Mouse (Mus musculus) gastrocnemius, adult 8-10 months (tissue): ENCODE data around the gene Lrrc28. TPM values are rescaled to one million over a fixed set of nuclear protein-coding genes. Genes with fewer than 3 reads are reported as not detected.

Source experiments
- DNase-seq, 2 experiments: peaks; one replicate each; pipeline ENCODE4 v3.0.0; 2022; ENCODE audit warnings: low spot score in 2 of 2
- total RNA-seq, 4 experiments: library from RNA; stranded (reverse); gene quantifications; 2 replicates each; pipeline ENCODE4 v1.2.4; 2022

The Lrrc28 gene
- total RNA-seq, 4 experiments from 2014 or later, result 26.2 to 35.8 (median 27.6) TPM

- DNase-seq, result no peak
These were observed 580 bp upstream of the Lrrc28 start for GRCm38 (mm10) chr7:67645681-67646014.

GRCm38 (mm10) chr7:67644291-67644690, 777 bp downstream of the Lrrc28 start:
- no peak for DNase-seq

- DNase-seq, result no peak
These were observed 2.1 kb downstream of the Lrrc28 start for GRCm38 (mm10) chr7:67642955-67643354.

DNA sequence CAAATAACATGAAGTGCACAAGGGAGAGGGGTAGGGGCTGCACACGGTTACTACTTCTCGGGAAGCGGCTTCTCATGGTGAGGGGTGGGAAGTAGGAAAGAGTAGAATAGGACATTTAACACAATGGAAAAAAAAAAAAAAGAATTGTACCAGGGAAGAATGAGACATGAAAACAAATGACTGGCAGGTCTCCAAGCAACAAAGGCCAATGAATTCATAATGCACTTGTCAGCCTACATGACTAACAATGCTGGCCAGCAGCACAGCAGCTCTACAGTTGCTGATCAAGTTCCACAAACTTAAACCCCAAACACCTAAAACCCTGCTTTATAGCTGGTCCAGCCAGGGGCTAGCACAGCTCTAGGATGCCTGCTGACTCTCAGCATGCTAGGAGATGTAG, 6.1 kb downstream of the Lrrc28 start:
- no peak for DNase-seq

GRCm38 (mm10) chr7:67636161-67636560, 8.9 kb downstream of the Lrrc28 start:
- DNase-seq, result no peak

GRCm38 (mm10) chr7:67634210-67634609, 10.9 kb downstream of the Lrrc28 start:
- no peak for DNase-seq

- no peak for DNase-seq
These were observed 12.7 kb downstream of the Lrrc28 start for GRCm38 (mm10) chr7:67632380-67632779.

GRCm38 (mm10) chr7:67630817-67631216, 14.3 kb downstream of the Lrrc28 start:
- peak; percentile 53 to 59 for DNase-seq

GRCm38 (mm10) chr7:67629681-67630080, 15.4 kb downstream of the Lrrc28 start:
- no peak for DNase-seq

- DNase-seq, result no peak
These were observed 18.4 kb downstream of the Lrrc28 start for GRCm38 (mm10) chr7:67626671-67627070.

- DNase-seq, result no peak
These were observed 22.9 kb downstream of the Lrrc28 start for GRCm38 (mm10) chr7:67622151-67622550.

GRCm38 (mm10) chr7:67619836-67620235, 25.2 kb downstream of the Lrrc28 start:
- DNase-seq, result no peak

GRCm38 (mm10) chr7:67618316-67618715, 26.8 kb downstream of the Lrrc28 start:
- DNase-seq, result no peak

DNA sequence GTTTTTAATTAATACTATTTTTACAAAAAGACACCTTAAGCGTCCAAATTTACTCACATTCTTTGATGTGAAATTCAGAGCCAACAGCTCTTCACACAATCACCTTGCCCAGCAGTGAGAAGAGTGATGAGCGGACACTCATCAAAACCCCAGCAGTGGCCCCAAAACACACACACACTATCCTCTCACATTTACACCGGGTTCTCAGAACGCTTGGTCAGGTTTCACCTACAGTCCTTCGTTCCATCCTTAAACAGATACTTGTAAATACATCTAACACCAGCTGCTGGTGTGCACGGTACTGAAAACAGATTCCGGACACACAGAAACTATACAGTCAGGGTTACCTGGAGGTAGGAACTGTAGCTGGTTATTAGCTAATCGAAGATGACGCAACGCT, 27.4 kb downstream of the Lrrc28 start:
- DNase-seq, result no peak

DNA sequence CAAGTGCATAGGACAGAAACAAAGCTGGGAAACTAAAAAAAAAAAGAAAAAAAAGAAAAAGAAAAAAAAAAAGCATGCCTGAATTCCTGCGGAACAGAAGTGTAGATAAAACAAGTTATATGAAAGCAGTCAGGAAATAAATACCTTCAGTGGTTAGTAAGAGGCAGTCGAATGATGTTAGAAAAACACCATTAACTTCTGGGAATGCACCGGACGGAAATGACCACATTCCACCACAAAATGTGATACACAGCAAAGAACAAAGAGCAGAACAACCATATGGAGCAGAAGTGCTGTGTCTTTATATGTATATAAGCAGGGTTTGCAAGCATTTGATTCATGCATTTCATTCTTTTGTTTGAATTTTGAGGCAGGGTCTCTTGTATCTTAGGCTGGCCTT, 28.2 kb downstream of the Lrrc28 start:
- no peak for DNase-seq

- no peak for DNase-seq
These were observed 30.6 kb downstream of the Lrrc28 start for GRCm38 (mm10) chr7:67614464-67614861.

DNA sequence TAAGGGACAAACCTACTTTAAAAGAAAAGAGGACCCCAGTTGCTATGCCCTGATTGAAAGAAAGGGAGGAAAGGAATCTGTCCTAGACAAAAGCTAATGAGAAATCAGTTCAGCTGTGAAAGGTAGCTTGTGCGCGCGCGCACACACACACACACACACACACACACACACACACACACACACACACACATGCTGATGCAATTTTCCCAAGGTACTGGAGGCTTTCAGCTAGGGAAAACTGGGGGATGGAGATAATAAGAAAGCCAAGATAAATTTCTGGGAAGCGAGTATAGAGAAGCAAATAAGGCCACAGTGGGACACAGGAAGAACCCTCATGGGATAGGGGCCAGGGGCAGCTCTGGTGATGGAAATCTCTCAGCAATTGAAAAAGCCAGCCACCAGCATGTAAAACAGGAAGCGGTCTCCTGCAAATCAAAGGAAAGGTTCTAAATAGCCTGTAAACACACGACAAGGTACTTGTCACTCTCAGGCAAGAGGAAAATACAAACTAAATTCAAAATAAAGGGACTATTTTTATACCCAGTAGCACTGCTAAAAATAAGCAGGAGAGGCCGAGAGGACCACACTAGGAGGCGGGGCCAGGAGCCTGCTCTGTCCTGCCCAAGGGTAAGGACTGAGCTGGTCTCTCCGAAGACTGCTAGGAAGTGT, 31.1 kb downstream of the Lrrc28 start:
- DNase-seq, result peak in 1 of 2 experiments; percentile 30

DNA sequence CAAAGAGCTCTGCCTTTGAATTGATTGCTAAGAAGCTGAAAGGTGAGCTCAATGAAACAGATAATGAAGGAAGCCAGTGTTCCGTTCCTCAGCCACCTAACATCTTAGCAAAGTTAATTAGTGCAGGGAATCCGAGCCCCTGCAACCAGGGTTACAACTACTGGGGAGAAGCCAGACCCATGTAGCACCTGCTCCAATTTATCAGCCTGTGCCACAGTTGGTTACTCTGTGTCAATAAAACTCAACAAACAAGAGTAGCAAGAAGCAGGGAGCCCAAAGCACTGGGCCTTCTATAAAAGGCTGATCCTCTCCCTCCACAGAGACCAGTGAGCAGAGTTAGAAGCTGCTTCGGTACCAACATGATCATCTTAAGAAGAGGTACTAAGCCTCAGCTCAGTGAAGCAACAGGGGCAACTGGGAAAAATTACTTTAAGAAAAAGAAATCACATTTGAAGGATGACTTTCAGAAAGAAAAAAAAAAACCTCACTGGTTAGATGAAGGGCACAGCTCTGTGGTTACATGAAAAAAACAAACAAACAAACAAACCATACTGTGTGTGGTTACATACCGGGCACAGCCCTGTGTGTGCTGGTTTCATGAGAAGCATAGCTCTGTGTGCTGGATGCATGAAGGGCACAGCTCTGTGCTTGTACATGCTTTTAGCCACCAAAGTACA, 36.6 kb downstream of the Lrrc28 start:
- no peak for DNase-seq

GRCm38 (mm10) chr7:67607669-67608347, 37.3 kb downstream of the Lrrc28 start:
- DNase-seq, result no peak

GRCm38 (mm10) chr7:67606250-67606649, 38.8 kb downstream of the Lrrc28 start:
- no peak for DNase-seq

- no peak for DNase-seq
These were observed 40.0 kb downstream of the Lrrc28 start for GRCm38 (mm10) chr7:67605114-67605513.

DNA sequence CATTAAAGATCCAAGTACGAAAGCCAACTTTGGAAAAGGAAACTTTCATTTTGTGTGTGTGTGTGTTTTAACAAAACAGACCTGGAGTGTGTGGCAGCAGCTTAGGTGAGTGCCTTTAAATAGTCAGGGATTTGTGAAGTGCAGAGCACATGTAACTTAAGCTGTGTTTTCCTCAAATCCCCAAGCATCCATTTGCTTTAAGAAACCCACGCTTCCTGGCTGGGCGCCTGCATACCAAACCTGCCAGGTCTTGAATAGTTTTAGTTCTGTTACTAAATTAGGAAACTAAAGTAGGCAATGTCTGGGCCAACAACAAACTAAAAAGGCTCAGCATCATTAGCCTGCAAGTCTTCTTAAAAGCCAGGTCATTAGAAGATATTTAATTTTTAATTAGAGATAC, 47.0 kb downstream of the Lrrc28 start:
- peak; percentile 51 to 80 for DNase-seq

DNA sequence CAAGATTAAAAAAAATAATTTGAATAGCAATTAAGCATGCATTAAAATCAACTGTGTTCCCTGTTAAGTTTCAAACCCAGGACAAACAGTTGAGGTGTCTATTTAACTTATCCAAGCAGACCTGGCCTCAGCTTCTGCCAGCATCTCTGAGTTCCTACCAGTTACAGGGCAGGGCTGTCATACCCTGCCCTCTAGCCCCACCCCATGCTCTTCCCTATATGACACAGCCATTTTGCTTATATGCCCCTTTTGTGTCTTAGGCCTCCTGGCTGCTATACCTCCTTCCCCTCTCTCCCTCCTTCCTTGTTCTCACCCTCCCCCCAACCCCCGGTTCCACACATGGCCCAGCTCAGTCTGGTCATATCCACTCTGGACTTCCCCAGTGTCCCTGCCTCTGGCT, 48.1 kb downstream of the Lrrc28 start:
- no peak for DNase-seq
